Mouse (Mus musculus) hindbrain, embryonic 16.5 days (tissue): Measurements from ENCODE around the gene Frmd5. TPM values are rescaled to one million over a fixed set of nuclear protein-coding genes. Genes with fewer than 3 reads are reported as not detected.

Source experiments
- ATAC-seq: fragments of 200-750 bp; cut with Nextera tagmentation; 2 replicates; pipeline ENCODE4 v1.8.0; 2017; ENCODE audit warnings: moderate TSS enrichment, moderate library complexity
- H3K27ac ChIP-seq: fragments of 300-500 bp; sonication (generic); 2 replicates; pipeline ENCODE4 v1.5.1; 2014; ENCODE audit warnings: low read depth, mild to moderate bottlenecking, control low read depth, low read length, moderate library complexity
- H3K27me3 ChIP-seq: fragments of 300-500 bp; sonication (generic); replicated peaks from 2 replicates; pipeline ENCODE4 v1.6.1; 2014; ENCODE audit warnings: low read length; ENCODE audit not compliant: control insufficient read depth, insufficient read depth
- H3K36me3 ChIP-seq: fragments of 300-500 bp; sonication (generic); 2 replicates; pipeline ENCODE4 v1.6.1; 2014; ENCODE audit warnings: mild to moderate bottlenecking, low read length, moderate library complexity, mixed read lengths; ENCODE audit not compliant: control insufficient read depth, insufficient read depth
- H3K4me1 ChIP-seq: fragments of 300-500 bp; sonication (generic); 2 replicates; pipeline ENCODE4 v1.6.1; 2014; ENCODE audit warnings: low read depth, low read length; ENCODE audit not compliant: control insufficient read depth, insufficient read depth
- H3K4me2 ChIP-seq: fragments of 300-500 bp; sonication (generic); 2 replicates; pipeline ENCODE4 v1.6.1; 2014; ENCODE audit warnings: mild to moderate bottlenecking, low read length, control low read depth, moderate library complexity
- H3K4me3 ChIP-seq: fragments of 300-500 bp; sonication (generic); 2 replicates; pipeline ENCODE4 v1.5.1; 2014; ENCODE audit warnings: mild to moderate bottlenecking, low read length, control low read depth, moderate library complexity
- H3K9ac ChIP-seq: fragments of 300-500 bp; sonication (generic); 2 replicates; pipeline ENCODE4 v1.6.1; 2014; ENCODE audit warnings: low read depth, mild to moderate bottlenecking, control low read depth, low read length, moderate library complexity
- H3K9me3 ChIP-seq: fragments of 300-500 bp; sonication (generic); 2 replicates; pipeline ENCODE4 v1.6.1; 2014; ENCODE audit warnings: mild to moderate bottlenecking, low read length, moderate library complexity; ENCODE audit not compliant: control insufficient read depth
- WGBS: fragments of 180-500 bp; shearing (Covaris S2); extraction: QIAGEN DNeasy Blood & Tissue Kit; methylation state at CpG from one replicate; pipeline ENCODE4 v1.1.7; 2014; 5-methylcytosine and 5-hydroxymethylcytosine counted together
- polyA plus RNA-seq: library from polyadenylated mRNA; unstranded; fragments of >200 nt; fragmentation: Nextera tagmentation; extraction: Ambion mirVana; gene quantifications from 2 replicates; pipeline ENCODE4 v1.2.1, GENCODE M21; 2015

Gene Frmd5
- polyA plus RNA-seq = 23.8 and 25.6 TPM in 2 replicates

- Histone ChIP-seq H3K27ac (peak within 1 kb of the TSS; percentile 96), H3K4me3 (peak within 1 kb of the TSS; percentile 88), H3K9ac (peak within 1 kb of the TSS; percentile 85), H3K4me1 (peaks cover 8% of the 10 kb centered on the region), H3K9me3 (no peaks in the 10 kb centered on the region), H3K36me3 (no peaks in the 10 kb centered on the region), H3K27me3 (no peaks in the 10 kb centered on the region), H3K4me2 (peak within 1 kb of the TSS; percentile 89)
- 0% methylated on average over 35 of the region's 35 CpGs for WGBS
- peak; percentile 98 for ATAC-seq
These were observed at the start of gene Frmd5 for GRCm38 (mm10) chr2:121806959-121807653. Frmd5 (minus strand) TSS chr2:121807087.

- H3K9ac ChIP-seq = no peak overlapping the region
- H3K9me3 ChIP-seq = no peaks in the 10 kb centered on the region
- H3K4me3 ChIP-seq = no peak overlapping the region
- WGBS = 90% methylated on average over 3 of the region's 3 CpGs
- no peak for ATAC-seq
- no peaks in the 10 kb centered on the region for H3K4me1 ChIP-seq
- no peak overlapping the region for H3K4me2 ChIP-seq
- no peaks in the 10 kb centered on the region for H3K27me3 ChIP-seq
- H3K27ac ChIP-seq = no peak overlapping the region
- no peaks in the 10 kb centered on the region for H3K36me3 ChIP-seq
These were observed 47.1 kb upstream of the Frmd5 start for GRCm38 (mm10) chr2:121853974-121854373.

- Histone ChIP-seq H3K4me1 (no peaks in the 10 kb centered on the region), H3K27ac (no peak overlapping the region), H3K36me3 (no peaks in the 10 kb centered on the region), H3K9me3 (no peaks in the 10 kb centered on the region), H3K27me3 (no peaks in the 10 kb centered on the region), H3K4me3 (no peak overlapping the region), H3K4me2 (no peak overlapping the region), H3K9ac (no peak overlapping the region)
- no peak for ATAC-seq
- 70% methylated on average over 2 of the region's 2 CpGs for WGBS
These were observed 45.2 kb upstream of the Frmd5 start for GRCm38 (mm10) chr2:121852045-121852444.

- Histone ChIP-seq H3K36me3 (no peaks in the 10 kb centered on the region), H3K4me2 (no peak overlapping the region), H3K4me3 (no peak overlapping the region), H3K9me3 (no peaks in the 10 kb centered on the region), H3K27ac (no peak overlapping the region), H3K27me3 (no peaks in the 10 kb centered on the region), H3K9ac (no peak overlapping the region), H3K4me1 (no peaks in the 10 kb centered on the region)
- WGBS = 76% methylated on average over 8 of the region's 8 CpGs
- no peak for ATAC-seq
These were observed 39.2 kb upstream of the Frmd5 start for GRCm38 (mm10) chr2:121846050-121846449.

- H3K36me3 ChIP-seq = no peaks in the 10 kb centered on the region
- no peak overlapping the region for H3K27ac ChIP-seq
- no peaks in the 10 kb centered on the region for H3K4me1 ChIP-seq
- no peak for ATAC-seq
- no peaks in the 10 kb centered on the region for H3K27me3 ChIP-seq
- H3K9me3 ChIP-seq = no peaks in the 10 kb centered on the region
- WGBS = 81% methylated on average over 3 of the region's 3 CpGs
- no peak overlapping the region for H3K9ac ChIP-seq
- no peak overlapping the region for H3K4me2 ChIP-seq
- no peak overlapping the region for H3K4me3 ChIP-seq
These were observed 35.4 kb upstream of the Frmd5 start for GRCm38 (mm10) chr2:121842249-121842648.

GRCm38 (mm10) chr2:121841453-121841852 lies 34.6 kb upstream of the Frmd5 start:
- Histone ChIP-seq H3K4me3 (no peak overlapping the region), H3K4me2 (no peak overlapping the region), H3K36me3 (no peaks in the 10 kb centered on the region), H3K27me3 (no peaks in the 10 kb centered on the region), H3K27ac (no peak overlapping the region), H3K9me3 (no peaks in the 10 kb centered on the region), H3K4me1 (no peaks in the 10 kb centered on the region), H3K9ac (no peak overlapping the region)
- WGBS = 100% methylated on average over 3 of the region's 3 CpGs
- no peak for ATAC-seq

GRCm38 (mm10) chr2:121834926-121835325 lies 28.0 kb upstream of the Frmd5 start:
- no peak overlapping the region for H3K4me3 ChIP-seq
- H3K9ac ChIP-seq = no peak overlapping the region
- no peak for ATAC-seq
- no peaks in the 10 kb centered on the region for H3K27me3 ChIP-seq
- peaks cover 2% of the 10 kb centered on the region; the same call in 1 of the 2 replicates for H3K4me1 ChIP-seq
- 36% methylated on average over 3 of the region's 3 CpGs for WGBS
- no peaks in the 10 kb centered on the region for H3K36me3 ChIP-seq
- no peak overlapping the region for H3K4me2 ChIP-seq
- no peaks in the 10 kb centered on the region for H3K9me3 ChIP-seq
- H3K27ac ChIP-seq = no peak overlapping the region

- H3K9ac ChIP-seq = no peak overlapping the region
- ATAC-seq = peak; percentile 75
- no peak overlapping the region for H3K4me2 ChIP-seq
- H3K27ac ChIP-seq = no peak overlapping the region
- peaks cover 2% of the 10 kb centered on the region; the same call in 1 of the 2 replicates for H3K4me1 ChIP-seq
- H3K36me3 ChIP-seq = no peaks in the 10 kb centered on the region
- H3K9me3 ChIP-seq = no peaks in the 10 kb centered on the region
- 7% methylated on average over 5 of the region's 5 CpGs for WGBS
- H3K27me3 ChIP-seq = no peaks in the 10 kb centered on the region
- H3K4me3 ChIP-seq = no peak overlapping the region
These were observed 25.6 kb upstream of the Frmd5 start for GRCm38 (mm10) chr2:121832484-121832894.

GRCm38 (mm10) chr2:121828411-121828810 lies 21.5 kb upstream of the Frmd5 start:
- H3K27ac ChIP-seq = no peak overlapping the region
- no peak for ATAC-seq
- no peak overlapping the region for H3K4me2 ChIP-seq
- H3K27me3 ChIP-seq = no peaks in the 10 kb centered on the region
- no peaks in the 10 kb centered on the region for H3K36me3 ChIP-seq
- H3K4me1 ChIP-seq = peaks cover 2% of the 10 kb centered on the region; the same call in 1 of the 2 replicates
- H3K4me3 ChIP-seq = no peak overlapping the region
- WGBS = 83% methylated on average over 3 of the region's 3 CpGs
- H3K9me3 ChIP-seq = no peaks in the 10 kb centered on the region
- H3K9ac ChIP-seq = no peak overlapping the region
